Mouse (Mus musculus) heart, embryonic 14.5 days (tissue): ENCODE data around the gene Spata31d1a. TPM values are rescaled to one million over a fixed set of nuclear protein-coding genes. Genes with fewer than 3 reads are reported as not detected.
"Not testable (repeated sequence)": the region's sequence is repeated elsewhere in the genome, so short reads cannot be mapped to it uniquely, and the experiment has no call there.

Experiments
- ATAC-seq: fragments of 200-750 bp; cut with Nextera tagmentation; 2 replicates; pipeline ENCODE4 v1.8.0; 2017; ENCODE audit warnings: low read depth, moderate TSS enrichment; ENCODE audit not compliant: insufficient number of reproducible peaks, insufficient read depth, low FRiP score
- H3K27ac ChIP-seq, 2 experiments: fragments of 200-500 bp in 1 of 2; fragments of 300-500 bp in 1 of 2; sonication (generic) in 1 of 2; replicated peaks in 1 of 2; 2 replicates each; pipeline ENCODE4 v1.5.1; 2012 to 2014; ENCODE audit warnings: low read depth in 2 of 2, low read length in 2 of 2, control low read depth in 1 of 2, mild to moderate bottlenecking in 1 of 2, mixed read lengths in 1 of 2; ENCODE audit not compliant: control insufficient read depth in 1 of 2, insufficient read depth in 1 of 2
- H3K27me3 ChIP-seq: fragments of 300-500 bp; sonication (generic); 2 replicates; pipeline ENCODE4 v1.6.1; 2014; ENCODE audit warnings: mild to moderate bottlenecking, low read length, control low read depth; ENCODE audit not compliant: control insufficient read depth, insufficient read depth
- H3K36me3 ChIP-seq: fragments of 300-500 bp; sonication (generic); 2 replicates; pipeline ENCODE4 v1.6.1; 2014; ENCODE audit warnings: mild to moderate bottlenecking, control low read depth, low read length, mixed read lengths; ENCODE audit not compliant: control insufficient read depth, insufficient read depth
- H3K4me1 ChIP-seq, 2 experiments: fragments of 200-500 bp in 1 of 2; fragments of 300-500 bp in 1 of 2; sonication (generic) in 1 of 2; 2 replicates each; pipeline ENCODE4 v1.6.1; 2012 to 2014; ENCODE audit warnings: low read length in 2 of 2, control low read depth in 1 of 2, mixed read lengths in 1 of 2; ENCODE audit not compliant: control insufficient read depth in 2 of 2, insufficient read depth in 2 of 2
- H3K4me2 ChIP-seq: fragments of 300-500 bp; sonication (generic); 2 replicates; pipeline ENCODE4 v1.6.1; 2014; ENCODE audit warnings: mild to moderate bottlenecking, low read length
- H3K4me3 ChIP-seq, 2 experiments: fragments of 200-500 bp in 1 of 2; fragments of 300-500 bp in 1 of 2; sonication (generic) in 1 of 2; 2 replicates each; pipeline ENCODE4 v1.5.1; 2012 to 2014; ENCODE audit warnings: low read length in 2 of 2, mild to moderate bottlenecking in 2 of 2, control low read depth in 1 of 2, low read depth in 1 of 2, moderate library complexity in 1 of 2; ENCODE audit not compliant: control insufficient read depth in 1 of 2, insufficient read depth in 1 of 2
- H3K9ac ChIP-seq: fragments of 300-500 bp; sonication (generic); 2 replicates; pipeline ENCODE4 v1.6.1; 2014; ENCODE audit warnings: mild to moderate bottlenecking, low read length
- H3K9me3 ChIP-seq: fragments of 300-500 bp; sonication (generic); 2 replicates; pipeline ENCODE4 v1.6.1; 2016; ENCODE audit warnings: low read length, control low read depth; ENCODE audit not compliant: control insufficient read depth
- WGBS: fragments of 180-500 bp; shearing (Covaris S2); extraction: QIAGEN DNeasy Blood & Tissue Kit; methylation state at CpG from one replicate; pipeline ENCODE4 v1.1.7; 2014; 5-methylcytosine and 5-hydroxymethylcytosine counted together
- polyA plus RNA-seq: library from polyadenylated mRNA; unstranded; fragments of >200 nt; fragmentation: Nextera tagmentation; extraction: Ambion mirVana; gene quantifications from 2 replicates; pipeline ENCODE4 v1.2.1, GENCODE M21; 2014

Spata31d1a gene
- polyA plus RNA-seq, 1 experiment from 2014 or later = not detected

- 77% methylated on average over 12 of the region's 12 CpGs for WGBS
- H3K4me3 ChIP-seq = no peak overlapping the region
- H3K27me3 ChIP-seq = no peaks in the 10 kb centered on the region
- ATAC-seq = no peak
- H3K4me2 ChIP-seq = no peak overlapping the region
- peaks cover 9% of the 10 kb centered on the region in 2 experiments for H3K4me1 ChIP-seq
- no peaks in the 10 kb centered on the region for H3K9me3 ChIP-seq
- H3K9ac ChIP-seq = no peak overlapping the region
- H3K27ac ChIP-seq = no peak overlapping the region
- H3K36me3 ChIP-seq = no peaks in the 10 kb centered on the region
Measured at GRCm38 (mm10) chr13:59703514-59703913, 6.6 kb downstream of the Spata31d1a start.

GRCm38 (mm10) chr13:59700137-59700536 lies 10.0 kb downstream of the Spata31d1a start:
- not testable (repeated sequence) for H3K9ac ChIP-seq, H3K4me2 ChIP-seq, H3K27me3 ChIP-seq, H3K9me3 ChIP-seq, H3K36me3 ChIP-seq, H3K4me1 ChIP-seq, H3K27ac ChIP-seq, H3K4me3 ChIP-seq, ATAC-seq
- WGBS = 67% methylated on average over 1 of the region's 1 CpGs

- H3K9ac ChIP-seq = no peak overlapping the region
- ATAC-seq = no peak
- WGBS = 90% methylated on average over 8 of the region's 8 CpGs
- no peak overlapping the region for H3K4me2 ChIP-seq
- H3K4me1 ChIP-seq = peaks cover 2% of the 10 kb centered on the region in 2 experiments; a peak in 2 of 4 replicates
- no peak overlapping the region for H3K27ac ChIP-seq
- no peaks in the 10 kb centered on the region for H3K27me3 ChIP-seq
- H3K9me3 ChIP-seq = no peaks in the 10 kb centered on the region
- no peaks in the 10 kb centered on the region for H3K36me3 ChIP-seq
- H3K4me3 ChIP-seq = no peak overlapping the region
Measured at GRCm38 (mm10) chr13:59699131-59699530, 11.0 kb downstream of the Spata31d1a start.

GRCm38 (mm10) chr13:59695781-59696180 lies 14.3 kb downstream of the Spata31d1a start:
- no peak overlapping the region for H3K4me2 ChIP-seq
- H3K9me3 ChIP-seq = no peaks in the 10 kb centered on the region
- no peak overlapping the region for H3K27ac ChIP-seq
- H3K27me3 ChIP-seq = no peaks in the 10 kb centered on the region
- no peaks in the 10 kb centered on the region for H3K4me1 ChIP-seq
- WGBS = 85% methylated on average over 7 of the region's 7 CpGs
- no peak overlapping the region for H3K4me3 ChIP-seq
- no peaks in the 10 kb centered on the region for H3K36me3 ChIP-seq
- no peak for ATAC-seq
- no peak overlapping the region for H3K9ac ChIP-seq

- Histone ChIP-seq H3K4me2 (no peak within 1 kb of the TSS), H3K9me3 (no peaks in the 10 kb centered on the region), H3K36me3 (no peaks in the 10 kb centered on the region), H3K9ac (no peak within 1 kb of the TSS), H3K4me1 (peaks cover 2 to 6% of the 10 kb centered on the region in 2 experiments; a peak in 2 of 4 replicates), H3K4me3 (no peak within 1 kb of the TSS), H3K27me3 (no peaks in the 10 kb centered on the region), H3K27ac (no peak within 1 kb of the TSS)
- no peak for ATAC-seq
- WGBS = 75% methylated on average over 3 of the region's 3 CpGs
Measured at GRCm38 (mm10) chr13:59694008-59694407, 16.1 kb downstream of the Spata31d1a start, which contains the start of gene 4921517D22Rik. 4921517D22Rik (minus strand) TSS chr13:59694108.

GRCm38 (mm10) chr13:59691478-59691877 lies 18.7 kb downstream of the Spata31d1a start:
- Histone ChIP-seq H3K27me3 (no peaks in the 10 kb centered on the region), H3K36me3 (no peaks in the 10 kb centered on the region), H3K4me1 (peaks cover 2 to 15% of the 10 kb centered on the region in 2 experiments; a peak in 3 of 4 replicates), H3K4me3 (no peak overlapping the region), H3K4me2 (no peak overlapping the region), H3K9ac (no peak overlapping the region), H3K9me3 (no peaks in the 10 kb centered on the region), H3K27ac (no peak overlapping the region)
- WGBS = 86% methylated on average over 10 of the region's 10 CpGs
- ATAC-seq = no peak

- Histone ChIP-seq H3K4me1 (peaks cover 2 to 15% of the 10 kb centered on the region in 2 experiments; a peak in 3 of 4 replicates), H3K27ac (no peak overlapping the region), H3K9me3 (no peaks in the 10 kb centered on the region), H3K27me3 (no peaks in the 10 kb centered on the region), H3K9ac (no peak overlapping the region), H3K36me3 (no peaks in the 10 kb centered on the region), H3K4me2 (no peak overlapping the region), H3K4me3 (no peak overlapping the region)
- WGBS = 81% methylated on average over 7 of the region's 7 CpGs
- ATAC-seq = no peak
Measured at GRCm38 (mm10) chr13:59690576-59690975, 19.6 kb downstream of the Spata31d1a start.

GRCm38 (mm10) chr13:59689843-59690242 lies 20.3 kb downstream of the Spata31d1a start:
- no peak overlapping the region for H3K4me2 ChIP-seq
- no peaks in the 10 kb centered on the region for H3K9me3 ChIP-seq
- no peaks in the 10 kb centered on the region for H3K36me3 ChIP-seq
- no peak overlapping the region for H3K4me3 ChIP-seq
- no peak overlapping the region for H3K27ac ChIP-seq
- no peak overlapping the region for H3K9ac ChIP-seq
- no peaks in the 10 kb centered on the region for H3K27me3 ChIP-seq
- ATAC-seq = no peak
- WGBS = 90% methylated on average over 3 of the region's 3 CpGs
- H3K4me1 ChIP-seq = peaks cover 2 to 15% of the 10 kb centered on the region in 2 experiments; a peak in 3 of 4 replicates
